Mouse (Mus musculus): ENCODE measurements around the gene Tjp1.

The Tjp1 gene

GRCm38 (mm10) chr7:65350348-65351079 lies 177.1 kb downstream of the Tjp1 start:
- no peak for DNase-seq

GRCm38 (mm10) chr7:65348540-65348939 lies 179.0 kb downstream of the Tjp1 start:
- no peak for DNase-seq

GRCm38 (mm10) chr7:65345314-65345713 lies 182.3 kb downstream of the Tjp1 start:
- DNase-seq: no peak

GRCm38 (mm10) chr7:65337581-65338270 lies 189.9 kb downstream of the Tjp1 start:
- DNase-seq: no peak

GRCm38 (mm10) chr7:65333081-65333760 lies 194.4 kb downstream of the Tjp1 start:
- no peak for DNase-seq

- peak; percentile 84 for DNase-seq
These were observed 208.4 kb downstream of the Tjp1 start for GRCm38 (mm10) chr7:65319047-65319725.

- DNase-seq: peak; percentile 80
These were observed 210.2 kb downstream of the Tjp1 start for GRCm38 (mm10) chr7:65317418-65317817.

GRCm38 (mm10) chr7:65315182-65315581 lies 212.4 kb downstream of the Tjp1 start:
- no peak for DNase-seq

GRCm38 (mm10) chr7:65296675-65297589 lies 230.6 kb downstream of the Tjp1 start:
- no peak for DNase-seq

GRCm38 (mm10) chr7:65282886-65283285 lies 244.7 kb downstream of the Tjp1 start:
- no peak for DNase-seq

GRCm38 (mm10) chr7:65281960-65282359 lies 245.6 kb downstream of the Tjp1 start:
- DNase-seq: no peak

- DNase-seq: peak; percentile 37
These were observed 246.4 kb downstream of the Tjp1 start for GRCm38 (mm10) chr7:65280944-65281912.

GRCm38 (mm10) chr7:65279277-65279676 lies 248.3 kb downstream of the Tjp1 start:
- no peak for DNase-seq

- no peak for DNase-seq
These were observed 251.8 kb downstream of the Tjp1 start for GRCm38 (mm10) chr7:65275761-65276160.

- DNase-seq: no peak
These were observed 253.4 kb downstream of the Tjp1 start for GRCm38 (mm10) chr7:65274216-65274615.

- DNase-seq: no peak
These were observed 277.9 kb downstream of the Tjp1 start for GRCm38 (mm10) chr7:65249656-65250055.

Measured in kidney, postnatal 10 days (tissue).